Mouse (Mus musculus) B cell, adult 62 days (primary cell): Measurements from ENCODE around the gene Odf3l2. TPM values are rescaled to one million over a fixed set of nuclear protein-coding genes. Genes with fewer than 3 reads are reported as not detected.

Experiments
- total RNA-seq: library from RNA; stranded (reverse); gene quantifications from 4 replicates; pipeline ENCODE4 v1.2.4, GENCODE M21; 2023

Odf3l2 gene
- not detected in 4 replicates for total RNA-seq

GRCm38 (mm10) chr10:79645711-79646110, at the start of gene Odf3l2:
TSS of gene Odf3l2 (minus strand) at chr10:79645738.

GRCm38 (mm10) chr10:79688720-79689119, 43.2 kb upstream of the Odf3l2 start, which contains the start of gene Gzmm:
TSS of gene Gzmm (plus strand) at chr10:79689020.

GRCm38 (mm10) chr10:79681591-79682245, 36.2 kb upstream of the Odf3l2 start, which contains the start of gene Cdc34:
TSS of gene Cdc34 (plus strand) at chr10:79682195.

GRCm38 (mm10) chr10:79668771-79669575, 23.4 kb upstream of the Odf3l2 start, which contains the start of gene Tpgs1:
TSS of gene Tpgs1 (plus strand) at chr10:79669369.

GRCm38 (mm10) chr10:79664131-79664665, 18.7 kb upstream of the Odf3l2 start, which contains the start of gene Madcam1:
TSS of gene Madcam1 (plus strand) at chr10:79664559.

GRCm38 (mm10) chr10:79637128-79638110, 8.1 kb downstream of the Odf3l2 start, which contains the start of gene Shc2:
TSS of gene Shc2 (minus strand) at chr10:79637918.

GRCm38 (mm10) chr10:79613578-79614304, 31.8 kb downstream of the Odf3l2 start, which contains the start of gene C2cd4c:
TSS of gene C2cd4c (minus strand) at chr10:79614025.

Other genes with a start within 250 kb of the Odf3l2 start
- not detected in 4 replicates for gene Vmn2r83, start 177.0 kb downstream of the Odf3l2 start, total RNA-seq
- gene Plpp2, start 111.9 kb downstream of the Odf3l2 start, total RNA-seq, result 2.9 to 3.5 TPM (median 3.1 TPM) in 4 replicates
- 42.9 to 51.2 TPM (median 44.5 TPM) in 4 replicates for gene Mier2, start 90.5 kb downstream of the Odf3l2 start, total RNA-seq
- 3.5 TPM in 1 of 4 replicates, not detected in the others for gene Theg, start 58.4 kb downstream of the Odf3l2 start, total RNA-seq
- not detected in 4 replicates for gene C2cd4c, start 31.7 kb downstream of the Odf3l2 start, total RNA-seq
- gene Shc2, start 7.8 kb downstream of the Odf3l2 start, total RNA-seq, result not detected in 4 replicates
- not detected in 4 replicates for gene Madcam1, start 18.8 kb upstream of the Odf3l2 start, total RNA-seq
- gene Tpgs1, start 23.6 kb upstream of the Odf3l2 start, total RNA-seq, result 16.5 to 17.6 TPM (median 17.2 TPM) in 4 replicates
- 64.3 to 70.9 TPM (median 67.1 TPM) in 4 replicates for gene Cdc34, start 36.5 kb upstream of the Odf3l2 start, total RNA-seq
- gene Gzmm, start 43.3 kb upstream of the Odf3l2 start, total RNA-seq, result 2.2 to 3.3 TPM (median 2.8 TPM) in 4 replicates
- 93.0 to 101 TPM (median 96.4 TPM) in 4 replicates for gene Bsg, start 58.8 kb upstream of the Odf3l2 start, total RNA-seq
- not detected in 4 replicates for gene Hcn2, start 70.9 kb upstream of the Odf3l2 start, total RNA-seq
- gene Polrmt, start 100.8 kb upstream of the Odf3l2 start, total RNA-seq, result 61.1 to 82.7 TPM (median 70.9 TPM) in 4 replicates
- gene Fgf22, start 109.3 kb upstream of the Odf3l2 start, total RNA-seq, result not detected in 4 replicates
- 47.4 to 62.4 TPM (median 56.4 TPM) in 4 replicates for gene Rnf126, start 121.2 kb upstream of the Odf3l2 start, total RNA-seq
- gene Fstl3, start 131.5 kb upstream of the Odf3l2 start, total RNA-seq, result 1.5 to 3.1 TPM (median 1.8 TPM) in 4 replicates
- not detected in 4 replicates for gene Prss57, start 145.2 kb upstream of the Odf3l2 start, total RNA-seq
- 6.0 to 6.7 TPM (median 6.3 TPM) in 4 replicates for gene Palm, start 147.8 kb upstream of the Odf3l2 start, total RNA-seq
- gene Misp, start 175.3 kb upstream of the Odf3l2 start, total RNA-seq, result not detected in 4 replicates
- 435 to 450 TPM (median 444 TPM) in 4 replicates for gene Ptbp1, start 208.7 kb upstream of the Odf3l2 start, total RNA-seq
- 0.75 TPM in 1 of 4 replicates, not detected in the others for gene Prtn3, start 228.7 kb upstream of the Odf3l2 start, total RNA-seq
- gene Plppr3, start 228.9 kb upstream of the Odf3l2 start, total RNA-seq, result 0.56 to 1.1 TPM (median 1.1 TPM) in 4 replicates
- gene Elane, start 240.5 kb upstream of the Odf3l2 start, total RNA-seq, result not detected in 4 replicates
- not detected in 4 replicates for gene Cfd, start 245.1 kb upstream of the Odf3l2 start, total RNA-seq